Mouse (Mus musculus): ENCODE measurements at regions not wholly inside any gene's neighbourhood (a gene's known extent, or its start where the extent isn't known, plus 50 kb on each side); places are given as distances from the start of the nearest gene placed in this dataset.

DNA sequence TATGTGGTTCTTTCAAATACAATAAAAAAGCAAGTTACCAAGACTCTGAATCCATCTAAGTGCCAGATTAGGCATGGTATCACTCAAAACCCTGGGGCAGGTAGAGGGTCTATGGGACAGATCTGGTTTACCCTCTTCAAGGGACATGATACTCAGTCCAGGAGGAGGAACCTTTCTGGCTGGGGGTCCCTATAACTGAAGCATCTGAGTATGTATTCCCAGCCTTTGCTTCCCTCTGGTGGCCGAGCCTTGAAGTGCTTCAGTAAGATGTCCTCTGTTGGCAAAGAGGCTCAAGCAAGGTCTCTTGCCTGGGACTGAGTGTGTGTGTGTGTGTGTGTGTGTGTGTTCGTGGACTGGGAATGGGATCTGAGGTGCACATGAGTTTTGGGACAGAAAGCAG lies 159.7 kb upstream of the Adamts16 start:
- DNase-seq (ENCODE audit: low spot score): peak; percentile 83

DNA sequence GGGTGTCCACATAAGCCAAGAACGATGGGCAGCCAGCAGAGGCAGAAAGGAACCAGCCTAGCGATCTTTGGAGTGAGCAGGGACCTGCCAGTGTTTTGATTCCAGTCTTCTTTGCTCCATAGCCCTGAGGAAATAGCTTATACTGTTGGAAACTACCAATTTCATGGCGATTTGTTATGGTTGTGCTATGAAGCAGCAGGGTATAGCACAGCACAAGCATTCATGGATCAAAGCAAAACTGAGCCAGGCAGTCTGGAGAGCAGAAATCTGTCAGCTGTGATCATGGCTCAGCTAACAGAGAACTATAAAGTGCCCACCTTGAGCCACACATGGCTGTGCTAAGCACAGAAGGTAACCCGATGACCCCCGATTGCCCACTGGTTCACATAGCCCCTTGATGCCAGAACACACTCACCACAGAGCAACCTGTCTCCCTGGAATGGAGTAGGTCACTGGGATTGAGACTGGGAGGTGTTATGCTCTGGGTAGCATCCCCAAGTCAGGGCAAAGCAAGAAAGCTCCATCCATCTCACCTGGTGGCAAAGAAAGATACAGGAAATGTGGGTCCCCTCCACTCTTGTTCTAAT lies 158.9 kb upstream of the Adamts16 start:
- no peak for DNase-seq (ENCODE audit: low spot score)

DNA sequence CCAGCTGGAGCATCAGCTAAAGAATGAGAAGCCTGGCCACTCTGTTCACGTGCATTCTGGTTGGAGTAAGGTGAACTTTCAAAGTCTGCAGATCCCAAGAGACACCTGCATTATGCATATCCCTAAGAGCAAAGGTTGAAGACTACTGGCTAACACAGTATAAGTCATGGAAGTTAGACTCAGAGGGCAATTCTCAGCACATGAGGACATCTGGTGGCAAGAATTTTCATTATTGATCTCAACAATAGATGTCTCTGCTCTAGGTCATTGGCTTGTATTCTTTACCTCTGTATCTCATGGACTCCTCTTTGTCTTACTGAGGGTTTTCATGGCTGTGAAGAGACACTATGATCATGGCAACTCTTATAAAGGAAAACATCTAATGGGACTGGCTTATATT lies 151.9 kb upstream of the Adamts16 start:
- peak; percentile 13 for DNase-seq (ENCODE audit: low spot score)

DNA sequence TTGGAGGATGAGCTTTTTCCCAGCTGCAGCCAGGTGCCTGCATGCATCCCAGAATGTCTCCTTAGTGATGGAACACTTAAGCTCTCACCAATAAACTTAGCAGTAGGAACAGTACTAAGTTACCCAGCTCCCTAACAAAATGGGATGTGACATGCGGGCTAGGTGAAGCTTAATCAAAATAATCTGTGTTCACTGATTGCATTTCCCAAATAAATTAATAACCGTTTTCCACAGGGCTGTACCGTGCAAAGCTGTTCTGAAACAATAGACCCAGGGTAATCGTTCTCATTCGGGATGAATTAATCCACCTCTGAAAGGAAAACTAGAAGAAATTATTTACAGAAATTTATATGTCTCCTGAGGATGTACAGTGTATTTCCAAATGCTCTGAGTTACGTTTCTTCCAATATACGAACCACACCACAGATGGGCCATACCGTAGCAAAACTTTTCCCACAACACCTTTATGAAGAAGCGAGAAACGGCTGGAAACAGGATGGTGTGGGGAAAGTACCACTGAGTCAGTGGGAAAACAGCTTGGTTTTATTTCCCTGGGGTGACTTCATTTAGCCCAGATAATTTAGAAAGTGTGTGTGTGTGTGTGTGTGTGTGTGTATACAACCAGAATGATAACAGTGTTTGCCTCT lies 148.5 kb upstream of the Adamts16 start:
- no peak for DNase-seq (ENCODE audit: low spot score)

DNA sequence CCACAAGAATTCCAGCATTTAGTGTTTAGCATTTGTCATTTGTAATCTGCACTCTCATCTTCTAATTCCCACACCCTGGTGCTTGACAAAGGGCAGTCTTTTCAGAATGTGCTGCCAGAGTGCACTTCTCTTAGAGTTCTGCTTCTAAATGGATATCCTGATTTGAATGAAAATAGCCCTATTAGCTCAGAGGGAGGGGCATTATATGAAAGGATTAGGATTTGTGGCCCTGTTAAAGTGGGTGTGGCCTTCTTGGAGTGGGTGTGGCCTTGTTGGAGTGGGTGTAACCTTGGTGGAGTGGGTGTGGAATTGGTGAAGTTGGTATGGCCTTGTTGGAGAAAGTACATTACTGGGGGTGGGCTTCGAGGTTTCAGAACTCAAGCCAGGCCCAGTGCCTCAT lies 137.7 kb upstream of the Adamts16 start:
- no peak for DNase-seq (ENCODE audit: low spot score)

DNA sequence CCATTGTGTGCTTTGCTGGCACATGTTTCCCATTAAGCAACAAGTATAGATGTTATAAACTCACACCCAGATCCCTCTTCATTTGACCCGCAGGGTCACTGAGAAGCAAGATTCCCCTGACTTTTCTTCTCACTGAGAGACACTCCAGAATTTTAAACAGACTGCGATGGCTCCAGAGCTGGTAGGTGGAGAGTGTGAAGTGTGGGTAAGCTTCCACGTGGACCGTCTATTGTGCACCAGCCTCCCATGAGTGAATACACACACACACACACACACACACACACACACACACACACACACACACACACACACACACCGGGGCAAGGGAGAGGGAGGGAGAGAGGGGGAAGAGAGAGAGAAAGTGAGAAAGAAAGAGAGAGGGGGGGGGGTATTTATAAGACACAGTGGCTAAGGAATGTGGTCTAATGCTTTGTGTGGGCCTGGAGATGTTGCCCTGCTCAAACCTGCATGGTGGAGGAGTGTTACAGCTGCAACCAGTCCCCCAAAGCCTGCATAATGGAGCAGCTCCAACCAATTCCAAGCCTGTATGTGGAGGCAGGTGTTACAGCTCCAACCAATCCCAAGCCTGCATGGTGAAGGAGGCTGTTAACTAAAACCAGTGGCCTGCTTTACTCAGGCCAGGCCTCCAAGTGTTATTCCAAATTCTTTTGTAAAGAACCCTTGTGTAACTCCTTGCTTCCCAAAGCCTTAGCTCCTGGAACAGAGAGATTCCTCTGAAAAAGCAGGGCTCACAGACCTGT lies 137.1 kb upstream of the Adamts16 start:
- no peak for DNase-seq (ENCODE audit: low spot score)

DNA sequence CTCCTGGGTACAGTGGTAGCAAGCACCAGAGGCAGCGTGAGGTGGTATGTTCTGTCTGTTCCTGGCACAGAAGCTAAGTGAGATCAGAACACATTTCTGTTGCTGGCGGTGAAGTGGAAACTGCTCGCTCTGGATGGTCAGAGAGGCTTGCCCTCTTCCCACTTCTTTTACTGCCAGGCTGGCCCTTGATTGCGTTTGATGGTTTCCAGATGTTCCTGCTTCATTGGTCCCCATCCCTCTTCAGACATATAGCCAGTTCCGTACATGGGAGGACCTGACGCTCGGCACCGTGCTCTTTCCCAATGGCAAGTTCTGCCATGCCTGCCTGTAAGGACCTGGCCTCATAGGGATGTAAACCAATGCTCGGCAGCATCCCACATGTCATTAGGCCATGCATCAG lies 128.0 kb upstream of the Adamts16 start:
- DNase-seq (ENCODE audit: low spot score): no peak

DNA sequence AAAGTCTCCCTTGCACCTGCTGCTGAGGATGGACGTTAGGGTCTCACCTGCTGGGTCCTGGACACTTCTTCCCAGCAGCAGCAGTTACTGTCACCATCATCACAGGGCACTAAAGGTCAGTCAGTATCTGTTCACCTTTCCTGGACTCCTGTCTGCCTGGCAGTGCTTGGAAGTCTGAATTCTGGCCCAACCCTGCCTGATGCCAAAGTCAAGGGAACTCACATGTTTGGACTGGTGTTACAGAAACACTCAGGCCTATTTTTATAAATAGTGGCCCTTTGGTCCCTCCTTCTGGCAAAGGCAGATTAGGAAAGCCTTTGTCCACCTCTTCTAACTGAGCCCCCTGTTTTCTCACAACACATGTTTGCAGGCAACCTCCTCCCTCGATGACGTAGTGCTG lies 126.2 kb upstream of the Adamts16 start:
- DNase-seq (ENCODE audit: low spot score): no peak

DNA sequence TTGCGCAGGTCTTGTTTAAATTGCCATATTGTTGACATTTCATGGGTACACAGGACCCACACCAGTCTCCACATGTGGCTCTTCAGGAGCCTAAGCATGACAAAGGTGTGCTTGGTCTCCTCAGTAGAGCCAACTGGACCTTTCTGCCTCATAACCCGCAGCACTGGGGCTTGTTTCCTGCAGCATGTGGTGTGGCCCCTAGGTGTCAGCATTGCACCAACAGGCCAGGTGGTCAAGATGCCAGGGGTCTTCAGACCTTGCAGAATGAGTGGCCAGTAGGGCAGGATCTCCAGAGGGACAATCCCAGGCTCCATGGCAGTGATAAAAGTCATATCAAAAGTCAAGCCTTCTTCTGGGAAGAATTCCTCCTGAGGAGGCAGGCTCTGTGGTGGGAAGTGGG lies 121.8 kb upstream of the Adamts16 start:
- DNase-seq (ENCODE audit: low spot score): peak; percentile 13

DNA sequence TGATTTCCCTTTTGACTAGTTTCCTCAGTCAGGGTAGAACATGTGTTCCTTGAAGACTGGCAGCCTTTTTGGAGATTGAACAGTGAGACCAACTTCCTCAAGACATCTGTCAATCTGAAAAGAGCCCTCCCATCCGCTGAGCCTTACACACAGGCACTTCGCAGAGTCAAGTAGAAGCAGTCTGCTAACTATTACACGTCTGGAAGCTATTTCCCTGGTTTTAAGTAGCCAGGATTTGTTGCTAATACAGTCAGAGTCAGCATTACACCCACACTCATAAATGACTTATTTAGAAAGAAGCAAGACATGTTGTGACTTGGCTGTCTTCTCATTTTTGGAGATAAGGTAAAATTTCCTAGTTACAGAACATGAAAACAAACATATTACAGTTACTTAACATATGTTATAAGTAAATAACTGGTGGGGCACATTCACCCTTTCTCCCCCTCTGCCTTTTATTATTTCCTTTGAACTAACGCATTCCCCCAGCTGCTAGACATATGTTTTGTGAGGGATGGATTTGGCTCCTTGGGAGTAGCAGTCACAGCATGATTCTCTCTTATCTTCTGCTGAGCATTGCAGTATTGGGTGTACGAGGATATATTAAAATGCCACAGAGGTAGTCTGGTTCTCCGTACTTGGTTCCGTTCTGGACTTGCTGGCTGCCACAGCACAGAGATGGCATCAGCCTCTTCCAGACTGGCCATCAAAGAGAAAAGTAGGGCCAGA lies 92.9 kb upstream of the Adamts16 start:
- no peak for DNase-seq (ENCODE audit: low spot score)

DNA sequence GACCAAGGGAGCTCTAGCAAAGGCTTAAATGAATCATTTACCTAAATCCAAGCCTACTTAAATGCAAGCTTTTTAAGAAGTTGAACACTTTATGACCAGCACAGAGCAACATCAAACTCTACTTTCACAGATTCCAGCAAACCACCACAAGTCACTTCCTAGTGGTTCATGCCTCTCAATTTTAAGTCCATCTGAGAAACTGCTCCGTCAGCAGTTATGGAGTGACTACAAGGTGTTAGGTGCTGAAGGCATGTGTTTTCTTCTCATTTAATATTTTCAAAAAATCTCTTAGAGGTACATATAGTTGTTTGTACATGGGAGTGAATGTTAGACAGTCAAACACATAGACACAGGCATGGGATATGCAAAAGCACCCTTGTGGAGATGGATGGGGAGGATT lies 72.2 kb upstream of the Adamts16 start:
- DNase-seq (ENCODE audit: low spot score): no peak

DNA sequence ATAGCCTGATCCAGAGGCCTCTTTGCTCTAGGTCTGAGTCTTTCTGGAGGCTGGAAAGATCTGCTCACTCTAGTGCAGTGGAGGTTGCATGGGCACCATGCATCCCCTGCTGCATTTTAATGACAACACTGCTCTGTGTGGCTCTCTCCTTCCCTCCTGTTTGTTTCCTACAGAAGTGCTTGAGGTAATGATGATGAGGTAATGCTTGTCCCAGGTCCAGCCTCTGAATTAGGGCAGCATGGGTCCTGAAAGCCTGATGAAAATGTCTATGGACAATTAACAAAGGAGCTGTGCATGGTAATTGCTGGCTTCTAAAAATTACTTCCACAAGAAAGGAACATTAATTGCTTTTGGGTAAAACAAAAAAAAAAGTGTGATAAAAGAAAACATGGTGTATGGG lies 69.3 kb upstream of the Adamts16 start:
- DNase-seq (ENCODE audit: low spot score): no peak

DNA sequence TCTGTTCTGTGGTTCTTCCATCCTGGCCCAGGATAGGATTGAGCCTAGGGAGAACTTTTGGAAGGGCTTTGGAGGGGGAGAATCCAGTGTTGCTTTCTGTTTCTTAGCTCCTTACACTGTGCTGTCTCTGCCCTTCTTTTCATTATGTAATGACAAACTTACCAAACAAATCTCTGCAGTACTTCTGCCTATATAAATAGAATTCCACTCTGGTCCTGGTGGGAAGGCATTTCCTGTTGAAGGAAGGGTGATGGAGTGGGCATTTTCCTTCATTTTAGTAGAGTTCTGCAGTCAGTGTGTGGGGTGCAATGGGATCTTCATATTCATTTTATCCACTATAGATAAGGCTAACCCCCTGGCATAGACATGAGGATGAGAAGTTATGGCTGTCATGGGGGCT lies 63.2 kb upstream of the Adamts16 start:
- DNase-seq (ENCODE audit: low spot score): no peak

DNA sequence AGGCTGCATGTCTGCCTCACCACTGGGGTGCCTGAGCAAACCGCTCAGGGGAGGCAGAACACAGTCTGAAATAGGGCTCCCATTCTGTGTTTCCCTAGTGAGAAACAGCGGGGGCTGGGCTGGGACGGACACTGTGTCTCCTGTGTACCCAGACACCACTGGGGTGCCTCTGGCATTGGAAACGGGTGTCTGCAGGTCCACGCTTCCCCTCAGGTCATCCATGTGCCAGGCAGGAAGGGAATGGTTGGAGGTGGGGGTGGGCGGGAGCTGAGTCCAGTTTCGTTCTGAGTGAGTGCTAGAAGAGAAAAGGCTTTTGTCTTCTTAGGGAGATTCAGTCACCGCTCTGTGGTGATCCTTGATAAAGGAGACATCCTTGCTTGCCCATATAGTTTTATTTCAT lies 62.2 kb upstream of the Adamts16 start:
- DNase-seq (ENCODE audit: low spot score): no peak

DNA sequence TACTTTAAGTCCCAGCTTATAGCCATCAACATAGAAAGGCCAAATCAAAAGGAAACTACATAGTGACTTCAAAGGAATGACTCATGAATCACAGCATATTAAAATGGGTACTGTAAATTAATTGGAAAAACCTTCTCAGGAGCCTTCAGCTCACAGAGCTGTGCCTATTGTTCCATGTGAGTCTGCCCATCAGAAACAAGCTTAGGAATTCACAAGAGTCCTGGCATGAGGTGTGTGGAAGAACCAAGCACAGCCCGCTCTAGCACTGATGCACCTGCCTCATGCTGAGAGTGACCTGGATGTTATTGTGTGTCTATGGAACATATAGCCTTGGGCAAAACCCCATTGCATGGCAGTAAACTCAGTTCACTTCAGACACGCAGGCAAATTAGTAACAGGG lies 61.5 kb upstream of the Adamts16 start:
- DNase-seq (ENCODE audit: low spot score): no peak

DNA sequence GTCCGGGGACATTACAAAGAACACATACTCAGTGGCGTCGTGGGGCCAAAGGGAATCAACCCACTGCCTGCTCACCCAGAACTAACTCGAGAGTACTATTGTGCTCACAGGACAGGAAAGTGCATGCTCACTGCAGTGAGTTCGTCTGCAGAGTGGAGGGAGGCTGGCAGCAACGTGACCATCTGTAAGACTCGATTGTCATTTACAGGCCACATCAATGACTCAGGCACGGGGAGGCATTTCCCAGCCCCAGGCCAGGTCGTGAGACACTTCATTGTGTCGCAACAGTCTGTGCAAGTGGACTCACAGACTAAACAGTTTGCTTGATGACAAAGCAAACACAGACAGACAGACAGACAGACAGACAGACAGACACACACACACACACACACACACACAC lies 61.1 kb upstream of the Adamts16 start:
- DNase-seq (ENCODE audit: low spot score): no peak

DNA sequence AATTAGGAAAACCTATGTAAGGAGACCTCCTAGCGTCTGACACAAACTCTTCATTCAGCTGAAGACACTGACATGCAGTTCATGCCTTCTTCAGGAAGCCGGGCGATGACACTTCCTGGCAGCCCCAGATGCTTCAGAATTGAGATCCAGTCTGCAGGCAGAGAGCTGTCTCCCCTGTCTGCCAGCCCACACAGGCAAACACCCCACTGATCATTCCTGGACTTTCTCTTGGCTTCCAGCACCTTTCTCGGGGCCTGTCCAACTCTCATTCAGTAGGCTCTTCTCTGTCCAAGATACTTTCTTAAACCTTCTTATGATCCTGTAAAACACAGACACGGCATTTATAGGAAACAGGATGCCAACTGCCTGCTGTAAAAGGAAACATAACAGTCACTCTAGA lies 50.0 kb upstream of the Adamts16 start:
- DNase-seq (ENCODE audit: low spot score): no peak
